Mouse (Mus musculus) granulocyte monocyte progenitor cell, adult 5-6 weeks (primary cell): ENCODE measurements around the gene Plscr1. TPM values are rescaled to one million over a fixed set of nuclear protein-coding genes. Genes with fewer than 3 reads are reported as not detected.
A peak's percentile ranks its signal among the peaks of the same experiment; 100 is the strongest.

Experiments used
- ATAC-seq: replicated peaks from 2 replicates; pipeline ENCODE4 v1.8.0; 2016; ENCODE audit warnings: mild to moderate bottlenecking, moderate TSS enrichment, inconsistent platforms; ENCODE audit not compliant: poor library complexity, severe bottlenecking
- total RNA-seq, 2 experiments: library from RNA; stranded (forward) in 1 of 2; stranded (reverse) in 1 of 2; fragments of 200-712, 200-1000 nt in 1 of 2; fragments of >200 nt in 1 of 2; fragmentation: Nextera tagmentation in 1 of 2; gene quantifications; 2 replicates each; pipeline ENCODE4 v1.2.3; 2014 to 2017

Plscr1 gene
- total RNA-seq (2014; fragmentation: Nextera tagmentation) (30.2 and 32.0 TPM in 2 replicates), total RNA-seq (2017) (21.6 and 27.5 TPM in 2 replicates)

- ATAC-seq = no peak
Observed at GRCm38 (mm10) chr9:92249447-92249852, at the start of gene Plscr1. Plscr1 (plus strand) TSS chr9:92249750.

- ATAC-seq = no peak
Observed at GRCm38 (mm10) chr9:92204397-92204796, 45.2 kb upstream of the Plscr1 start.

GRCm38 (mm10) chr9:92207307-92207706, 42.2 kb upstream of the Plscr1 start:
- peak; percentile 97 for ATAC-seq

GRCm38 (mm10) chr9:92207757-92208156, 41.8 kb upstream of the Plscr1 start:
- ATAC-seq = no peak

DNA sequence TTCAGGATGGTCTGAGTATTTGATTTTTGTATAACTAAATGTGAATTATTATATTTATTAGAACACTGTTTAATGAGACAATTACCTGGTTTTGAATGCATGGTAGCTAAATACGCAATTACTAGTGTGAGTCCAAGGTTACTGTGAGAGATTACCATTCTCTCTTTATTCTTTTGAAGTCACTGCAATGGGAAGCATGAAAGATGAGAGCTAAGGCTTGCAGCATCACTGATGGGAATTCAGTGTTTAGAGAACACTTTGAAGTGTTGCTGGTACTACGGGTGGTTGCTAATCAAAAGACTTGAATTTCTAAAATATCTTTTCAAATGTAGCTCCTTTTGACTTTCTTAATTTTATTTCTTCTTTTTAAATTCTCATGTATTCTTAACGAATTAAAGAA, 39.7 kb upstream of the Plscr1 start:
- no peak for ATAC-seq

DNA sequence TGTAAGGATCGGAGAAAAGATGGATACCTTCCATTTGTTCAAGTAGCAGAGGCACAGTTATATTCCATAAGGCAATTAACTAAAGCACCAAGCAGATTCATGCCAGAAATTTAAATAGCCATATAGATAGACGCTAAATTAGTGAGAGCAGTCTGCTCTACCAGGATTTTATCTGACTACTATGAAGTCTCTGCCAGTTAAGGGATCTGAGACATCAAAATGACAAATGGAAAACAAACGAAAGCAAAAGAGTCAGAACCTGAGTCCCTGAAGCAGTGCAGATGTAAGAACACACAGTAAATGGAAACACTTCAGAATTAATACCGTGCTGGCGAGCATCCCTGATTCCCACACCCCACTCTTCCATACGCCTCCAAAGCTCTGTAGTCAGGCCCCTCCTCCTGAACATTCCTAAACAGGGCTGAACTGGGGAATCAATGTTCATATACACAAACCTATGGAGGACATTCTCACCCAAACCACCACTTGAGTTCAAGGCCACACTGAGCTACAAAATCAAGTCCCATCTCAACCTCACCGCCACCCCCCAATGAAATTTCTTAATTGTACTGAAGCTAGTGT, 39.1 kb upstream of the Plscr1 start:
- ATAC-seq = no peak

DNA sequence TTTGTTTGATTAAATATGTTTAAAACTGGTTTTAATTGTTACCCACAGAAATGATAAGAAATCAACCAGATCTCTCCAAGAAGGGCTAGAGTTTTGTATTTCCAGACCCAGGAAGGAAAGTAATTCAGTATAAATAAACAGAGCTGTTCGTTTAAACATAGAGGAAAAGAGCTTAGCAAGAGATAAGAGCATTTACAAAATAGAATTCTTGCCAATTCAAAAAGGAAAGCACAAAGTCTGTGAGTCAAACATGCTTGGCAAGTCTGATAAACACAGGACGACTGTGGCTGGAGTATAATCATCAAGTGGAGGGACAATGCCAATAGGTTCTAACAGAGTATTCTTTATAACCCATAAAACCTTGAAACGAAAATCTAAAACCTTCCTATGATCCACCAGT, 38.5 kb upstream of the Plscr1 start:
- ATAC-seq = no peak

DNA sequence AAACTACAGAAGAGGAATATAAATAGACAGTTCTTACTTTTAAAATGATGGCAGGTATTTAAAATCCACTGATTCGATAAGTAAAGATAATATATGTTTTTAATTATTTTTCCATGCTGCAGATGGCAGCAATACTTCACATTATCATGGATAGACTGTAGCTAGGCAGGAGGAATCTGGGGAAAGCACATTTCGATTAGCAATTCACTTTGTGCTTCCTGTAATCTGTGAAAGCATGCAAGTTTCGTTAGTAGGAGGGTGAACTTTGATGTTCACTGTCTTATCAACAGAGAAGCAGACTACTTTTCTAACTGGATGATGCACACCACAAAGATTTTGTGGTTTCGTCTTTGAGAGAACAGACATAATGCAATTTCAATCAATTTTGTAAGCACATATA, 32.1 kb upstream of the Plscr1 start:
- peak; percentile 21; the same call in 1 of the 2 replicates for ATAC-seq

GRCm38 (mm10) chr9:92217896-92218295, 31.7 kb upstream of the Plscr1 start:
- no peak for ATAC-seq

DNA sequence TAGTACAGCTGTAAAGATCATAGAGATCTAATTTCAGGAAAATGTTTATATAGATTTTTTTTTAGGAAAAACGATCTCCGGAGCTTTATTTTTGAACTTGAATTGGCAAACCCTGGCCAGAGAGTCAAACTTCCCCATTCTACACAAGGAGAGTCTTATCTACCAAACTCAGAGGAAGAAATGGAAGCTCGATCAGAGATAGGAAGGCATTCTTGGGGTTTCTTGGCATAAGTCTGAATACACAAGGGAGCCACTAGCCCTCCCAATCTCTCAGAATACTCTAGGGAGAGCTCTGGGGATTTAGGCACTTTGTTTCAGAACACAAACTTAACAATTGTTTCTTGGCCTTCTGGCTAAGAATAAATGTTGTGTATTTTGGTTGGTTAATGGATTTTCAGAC, 29.4 kb upstream of the Plscr1 start:
- ATAC-seq = no peak

DNA sequence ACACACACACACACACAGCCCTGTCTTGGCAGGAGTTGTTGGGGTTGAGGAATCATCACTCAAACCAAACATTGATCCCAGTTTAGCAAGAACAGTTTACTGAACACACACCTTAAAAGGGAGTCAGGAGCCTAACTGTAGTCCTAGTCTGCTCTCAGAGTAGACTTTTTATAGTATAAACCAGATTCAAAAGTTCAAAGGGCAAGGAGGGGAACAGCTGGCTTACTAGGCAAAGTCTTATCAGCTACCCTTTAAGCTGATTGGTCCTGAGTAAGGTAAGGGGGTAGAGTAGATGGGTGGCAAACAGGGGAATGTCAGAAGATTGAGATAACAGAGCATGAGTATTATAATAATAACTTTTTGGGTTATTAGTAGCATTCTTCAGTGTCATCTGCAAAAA, 28.1 kb upstream of the Plscr1 start:
- ATAC-seq = no peak

DNA sequence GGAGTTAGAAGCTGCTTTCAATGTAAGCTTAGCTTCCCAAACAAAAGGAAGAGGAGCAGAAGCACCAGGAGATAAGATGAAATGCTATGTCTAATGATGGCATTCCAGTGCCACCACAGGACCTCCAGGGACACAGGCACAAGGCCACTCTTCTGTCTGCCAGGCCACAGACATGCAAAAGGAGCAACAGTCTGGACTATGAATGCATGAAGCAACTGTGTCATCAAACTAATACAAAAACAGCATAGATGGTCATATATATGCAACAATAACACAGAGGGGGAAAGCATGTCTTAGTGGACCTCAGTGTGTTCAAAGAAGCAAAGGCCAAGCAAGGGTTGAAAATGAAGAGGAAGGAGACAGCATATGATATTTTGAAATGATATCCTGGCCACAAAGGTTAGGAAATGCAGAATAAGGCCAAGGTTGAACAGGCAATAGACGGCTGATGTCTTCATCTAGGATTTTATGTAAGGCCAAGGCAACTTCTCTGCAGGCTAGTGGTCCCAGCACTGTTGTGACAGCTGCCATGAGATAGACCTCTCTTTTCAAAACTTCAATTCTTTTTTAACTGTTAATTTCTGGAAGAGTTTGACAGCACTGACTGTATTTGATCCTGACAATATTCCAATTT, 24.8 kb upstream of the Plscr1 start:
- ATAC-seq = peak; percentile 63

DNA sequence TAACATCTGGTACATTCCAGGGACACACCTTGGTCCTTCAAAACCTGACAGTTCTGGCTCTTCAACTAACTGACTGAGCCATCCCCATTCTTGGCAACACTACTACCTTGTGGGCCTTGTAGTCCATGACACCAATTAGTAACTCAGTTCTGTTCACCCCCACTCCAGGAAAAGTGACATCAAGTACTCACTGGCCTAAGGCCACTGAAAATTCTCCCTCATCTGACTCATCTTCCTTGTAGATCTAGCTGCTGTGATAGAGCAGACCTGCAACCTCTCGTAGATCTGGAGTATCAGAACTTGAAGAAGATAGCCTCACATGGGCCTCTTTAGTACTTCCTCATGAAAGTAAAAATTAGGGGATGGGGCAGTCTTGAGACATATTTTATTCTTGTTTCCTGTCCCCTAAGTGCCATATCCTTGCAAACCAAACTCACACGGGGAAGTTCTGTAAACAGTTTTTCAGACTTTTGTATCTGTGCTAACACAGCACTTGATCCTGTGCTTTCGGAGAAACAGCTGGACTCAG, 23.4 kb upstream of the Plscr1 start:
- ATAC-seq = peak; percentile 52

- ATAC-seq = no peak
Observed at GRCm38 (mm10) chr9:92226795-92227194, 22.8 kb upstream of the Plscr1 start.

DNA sequence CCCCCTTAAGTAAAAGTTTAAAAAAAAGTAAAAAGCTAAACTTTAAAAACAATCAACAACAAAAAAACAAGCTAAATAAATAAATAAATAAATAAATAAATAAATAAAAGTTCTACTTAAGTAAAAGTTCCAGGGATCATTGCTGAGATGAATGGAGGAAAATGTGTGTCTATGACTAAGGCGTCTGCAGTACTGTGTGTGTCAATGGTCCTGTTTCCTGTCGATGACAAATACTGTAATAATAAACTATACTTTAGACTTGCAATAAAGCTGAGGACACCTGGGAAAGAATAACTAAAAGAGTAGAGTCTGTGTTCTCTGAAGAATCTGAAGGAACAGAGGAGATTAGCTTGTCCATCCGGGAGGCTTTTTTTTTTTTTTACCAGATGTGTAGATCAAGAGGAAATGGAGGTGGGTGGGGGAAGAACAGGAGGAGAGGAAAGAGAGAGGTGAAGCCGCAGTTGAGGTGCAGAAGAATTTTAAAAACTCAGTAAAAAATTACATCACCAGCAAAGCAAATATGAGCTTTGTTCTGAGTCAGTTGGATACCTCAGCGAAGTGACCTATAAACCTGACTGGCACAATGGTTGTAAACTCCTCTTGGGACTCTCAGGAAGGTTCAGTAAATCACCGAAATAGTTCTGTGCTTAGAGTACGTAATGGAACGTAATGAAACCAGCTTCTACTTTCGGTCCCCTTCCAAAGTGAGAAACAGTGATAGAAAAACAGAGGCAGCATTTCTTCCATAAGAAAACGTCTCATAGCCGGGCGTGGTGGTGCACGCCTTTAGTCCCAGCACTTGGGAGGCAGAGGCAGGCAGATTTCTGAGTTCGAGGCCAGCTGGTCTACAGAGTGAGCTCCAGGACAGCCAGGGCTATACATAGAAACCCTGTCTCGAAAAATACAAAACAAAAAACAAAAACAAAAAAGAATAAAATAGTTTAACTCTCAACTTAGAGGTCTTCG, 20.4 kb upstream of the Plscr1 start:
- ATAC-seq = no peak

GRCm38 (mm10) chr9:92229833-92230205, 19.7 kb upstream of the Plscr1 start:
- no peak for ATAC-seq

GRCm38 (mm10) chr9:92234901-92235458, 14.6 kb upstream of the Plscr1 start:
- ATAC-seq = no peak

DNA sequence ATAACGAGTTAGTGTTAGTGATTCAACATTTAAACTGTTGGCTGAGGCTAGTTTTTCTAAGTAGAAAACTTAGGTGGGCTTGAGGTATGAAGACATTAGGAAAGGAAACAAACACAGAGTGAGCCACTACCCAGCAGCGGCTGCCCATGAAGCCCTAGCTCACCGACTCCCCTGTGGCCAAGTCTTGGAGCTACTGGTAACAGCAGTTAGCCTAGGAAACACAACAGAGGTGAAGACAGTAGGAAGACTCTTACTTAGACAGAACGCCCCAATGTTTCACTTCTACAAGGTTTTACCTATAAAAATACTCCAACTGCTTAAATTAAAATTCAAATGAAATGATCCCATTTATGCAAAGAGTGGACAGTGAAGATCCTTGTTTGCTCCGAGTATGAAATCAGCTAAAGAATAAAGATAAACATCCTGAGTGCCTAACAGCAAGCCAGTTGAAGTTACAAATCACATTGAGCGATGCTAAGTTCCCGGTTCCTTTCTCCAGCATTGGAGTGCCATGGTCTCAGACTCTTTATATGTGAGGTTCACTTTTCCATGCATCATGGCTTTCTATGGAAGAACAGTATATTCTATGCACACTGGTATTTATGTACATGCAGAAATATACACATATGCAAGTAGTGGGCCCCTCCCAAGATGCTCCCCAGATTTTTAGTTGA, 640 bp upstream of the Plscr1 start:
- no peak for ATAC-seq

DNA sequence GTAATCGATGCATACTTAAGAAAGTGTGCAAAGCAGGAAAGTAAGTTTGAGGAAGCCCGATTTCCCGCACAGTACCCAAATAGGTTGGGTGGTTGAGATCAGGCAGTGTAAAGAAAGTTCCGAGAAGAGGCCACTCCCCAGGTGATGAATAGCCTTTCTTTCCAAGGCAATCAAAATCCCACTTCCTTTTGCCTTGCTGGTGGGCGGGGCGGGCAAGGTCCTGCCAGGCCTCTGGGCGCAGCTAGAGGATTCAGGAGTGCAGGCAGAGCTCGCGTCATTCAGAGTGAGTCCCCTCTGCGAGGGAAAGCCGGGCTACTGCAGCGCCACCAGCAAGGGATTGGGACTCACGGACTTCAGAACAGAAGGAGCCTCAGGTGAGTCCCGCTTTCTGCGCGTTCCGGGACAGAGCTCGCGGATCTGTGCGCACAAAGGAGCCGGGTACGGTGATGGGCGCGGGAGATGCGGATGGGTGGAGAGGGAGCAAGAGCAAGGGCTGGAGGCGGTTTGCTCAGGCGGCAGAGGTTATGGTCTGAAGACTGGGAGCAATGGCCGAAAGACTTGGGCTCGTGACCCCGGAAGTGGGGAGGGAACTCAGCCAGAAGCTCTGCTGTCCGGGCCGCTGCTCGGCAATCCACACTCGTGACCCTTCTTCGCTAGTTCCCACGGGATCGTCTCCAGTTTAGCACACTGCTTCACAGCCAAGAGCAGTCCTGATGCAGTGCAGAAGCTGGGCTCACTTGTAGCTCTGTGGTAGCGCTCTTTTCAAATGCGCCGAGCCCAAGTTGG, 630 bp downstream of the Plscr1 start:
- ATAC-seq = peak; percentile 82
